Mouse (Mus musculus): ENCODE measurements around the gene Ripply2. TPM values are rescaled to one million over a fixed set of nuclear protein-coding genes. Genes with fewer than 3 reads are reported as not detected.

The Ripply2 gene
- polyA plus RNA-seq, 1 experiment: not detected

GRCm38 (mm10) chr9:87055547-87056235 is 40.4 kb downstream of the Ripply2 start:
- WGBS: 94% methylated on average over 11 of the region's 11 CpGs
- Histone ChIP-seq H3K27ac (ENCODE audit: insufficient read depth, low read length) (no peak overlapping the region), H3K4me1 (ENCODE audit: control insufficient read depth, insufficient read depth, insufficient read length) (no peaks in the 10 kb centered on the region), H3K36me3 (ENCODE audit: control insufficient read depth, insufficient read depth, low read length) (peaks cover 20% of the 10 kb centered on the region), H3K4me3 (ENCODE audit: extremely low read depth, insufficient read depth, insufficient read length) (no peak overlapping the region), H3K27me3 (ENCODE audit: control insufficient read depth, insufficient read depth, low read length) (no peaks in the 10 kb centered on the region)
- TF ChIP-seq CTCF (IDR thresholded peaks at IDR 0.05; ENCODE audit: extremely low read depth, insufficient read depth, insufficient read length, insufficient replicate concordance) (no peak), POLR2A (IDR thresholded peaks at IDR 0.05; ENCODE audit: low read depth, low read length) (no peak)
- DNase-seq (ENCODE audit: low read depth in 1 of 2, low spot score in 2 of 2): no peak

GRCm38 (mm10) chr9:87062337-87062736 is 47.0 kb downstream of the Ripply2 start:
- H3K4me1 ChIP-seq (ENCODE audit: control insufficient read depth, insufficient read depth, insufficient read length): no peaks in the 10 kb centered on the region
- 90% methylated on average over 5 of the region's 5 CpGs for WGBS
- TF ChIP-seq POLR2A (IDR thresholded peaks at IDR 0.05; ENCODE audit: low read depth, low read length) (no peak), CTCF (IDR thresholded peaks at IDR 0.05; ENCODE audit: extremely low read depth, insufficient read depth, insufficient read length, insufficient replicate concordance) (no peak)
- H3K4me3 ChIP-seq (ENCODE audit: extremely low read depth, insufficient read depth, insufficient read length): no peak overlapping the region
- no peak overlapping the region for H3K27ac ChIP-seq (ENCODE audit: insufficient read depth, low read length)
- H3K27me3 ChIP-seq (ENCODE audit: control insufficient read depth, insufficient read depth, low read length): no peaks in the 10 kb centered on the region
- DNase-seq (ENCODE audit: low read depth in 1 of 2, low spot score in 2 of 2): no peak
- peaks cover 25% of the 10 kb centered on the region for H3K36me3 ChIP-seq (ENCODE audit: control insufficient read depth, insufficient read depth, low read length)

GRCm38 (mm10) chr9:87068160-87068559 is 52.8 kb downstream of the Ripply2 start:
- Histone ChIP-seq H3K4me3 (ENCODE audit: extremely low read depth, insufficient read depth, insufficient read length) (no peak overlapping the region), H3K27ac (ENCODE audit: insufficient read depth, low read length) (no peak overlapping the region), H3K36me3 (ENCODE audit: control insufficient read depth, insufficient read depth, low read length) (peaks cover 20% of the 10 kb centered on the region), H3K27me3 (ENCODE audit: control insufficient read depth, insufficient read depth, low read length) (no peaks in the 10 kb centered on the region), H3K4me1 (ENCODE audit: control insufficient read depth, insufficient read depth, insufficient read length) (no peaks in the 10 kb centered on the region)
- 47% methylated on average over 1 of the region's 1 CpGs for WGBS
- TF ChIP-seq POLR2A (IDR thresholded peaks at IDR 0.05; ENCODE audit: low read depth, low read length) (no peak), CTCF (IDR thresholded peaks at IDR 0.05; ENCODE audit: extremely low read depth, insufficient read depth, insufficient read length, insufficient replicate concordance) (no peak)
- no peak for DNase-seq (ENCODE audit: low read depth in 1 of 2, low spot score in 2 of 2)

Other genes with a start within 250 kb of the Ripply2 start
- gene Snap91, start 134.9 kb upstream of the Ripply2 start, polyA plus RNA-seq (2012; rRNA removed): 0.53 and 0.59 TPM in 2 replicates
- 4.7 and 8.2 TPM in 2 replicates for gene Cyb5r4, start 6.5 kb downstream of the Ripply2 start, polyA plus RNA-seq (2012; rRNA removed)
- not detected in 2 replicates for gene Mrap2, start 128.8 kb downstream of the Ripply2 start, polyA plus RNA-seq (2012; rRNA removed)
- gene Cep162, start 240.0 kb downstream of the Ripply2 start, polyA plus RNA-seq (2012; rRNA removed): 1.1 and 1.2 TPM in 2 replicates